14 mouse cellular contexts compared by ENCODE assay signal in the genomic region with DNA sequence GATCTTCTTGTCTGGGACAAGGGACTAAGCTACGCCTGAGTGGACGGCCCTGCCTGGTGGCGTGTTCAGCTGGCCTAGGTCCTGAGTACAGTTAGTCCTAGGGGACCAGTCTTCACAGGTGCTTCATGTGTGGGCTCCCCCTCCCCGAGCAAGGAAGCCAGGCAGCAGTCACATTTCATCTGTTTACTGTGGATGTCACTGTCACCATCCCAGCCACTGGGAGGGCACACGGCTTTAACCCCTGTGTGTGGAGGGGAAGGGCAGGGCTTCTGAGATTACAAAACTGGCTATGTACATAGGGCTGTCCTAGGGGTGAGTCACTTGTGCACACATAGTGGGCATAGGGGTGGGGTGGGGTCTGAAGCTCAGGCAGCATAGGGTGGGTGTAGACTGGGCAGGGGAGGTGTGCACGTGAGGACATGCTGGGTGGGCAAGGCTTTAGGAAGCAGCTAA. TPM values are rescaled to one million over a fixed set of nuclear protein-coding genes. Genes with fewer than 3 reads are reported as not detected.
DNase-seq lines count a peak whose midpoint lies in the region; ATAC-seq lines count a peak whose summit lies in the region.
"Had no signal": no experiment of that assay in that cellular context is flagged by ENCODE, and none has a peak within 500 bp of the region (broad histone marks: within the 10 kb centered on the region; RNA-seq: fewer than 3 reads in every experiment).

No protein-coding gene starts in this region.

- DNase-seq in kidney, adult 11 months, result peak; percentile 48
- DNase-seq in kidney, adult 18-20 months, result no peak
- no peak for DNase-seq in neural tube, embryonic 10.5 days (ENCODE audit: extremely low spot score, low spot score)
- DNase-seq in layer of hippocampus, adult 9-10 months (ENCODE audit: low spot score), result no peak
- no peak for DNase-seq in adrenal gland, postnatal 4 days (ENCODE audit: low spot score in 2 of 2)
- DNase-seq: adrenal gland, adult 8-10 months; gastrocnemius, postnatal 36 days had no signal

- no peak overlapping the region for H3K27ac ChIP-seq in neural tube, embryonic 13.5 days (replicated peaks)
- H3K27ac ChIP-seq in liver, embryonic 12.5 days, result peak overlapping the region; percentile 5; the same call in 1 of the 2 replicates
- H3K27ac ChIP-seq in stomach, embryonic 15.5 days, result peak overlapping the region; percentile 35; the same call in 1 of the 2 replicates
- H3K27ac ChIP-seq: embryonic facial prominence, embryonic 15.5 days; macrophage had no signal

- ATAC-seq in neural tube, embryonic 13.5 days (ENCODE audit: low read depth), result peak; percentile 45; the same call in 1 of the 2 replicates
- ATAC-seq in liver, embryonic 12.5 days, result peak; percentile 59
- ATAC-seq in stomach, embryonic 15.5 days (ENCODE audit: insufficient read depth, low FRiP score, low read depth), result peak; percentile 70
- ATAC-seq: Patski had no signal

- H3K27me3 ChIP-seq in neural tube, embryonic 13.5 days, result no peaks in the 10 kb centered on the region
- peaks cover 10% of the 10 kb centered on the region; the same call in 1 of the 2 replicates for H3K27me3 ChIP-seq in liver, embryonic 12.5 days (replicated peaks)
- no peaks in the 10 kb centered on the region for H3K27me3 ChIP-seq in stomach, embryonic 15.5 days (replicated peaks)
- H3K27me3 ChIP-seq: embryonic facial prominence, embryonic 15.5 days; Patski had no signal

- no peak overlapping the region for H3K4me2 ChIP-seq in neural tube, embryonic 13.5 days
- no peak overlapping the region for H3K4me2 ChIP-seq in liver, embryonic 12.5 days
- H3K4me2 ChIP-seq in stomach, embryonic 15.5 days, result no peak overlapping the region
- H3K4me2 ChIP-seq: embryonic facial prominence, embryonic 15.5 days had no signal

- no peak overlapping the region for H3K4me3 ChIP-seq in neural tube, embryonic 13.5 days
- no peak overlapping the region for H3K4me3 ChIP-seq in liver, embryonic 12.5 days
- no peak overlapping the region for H3K4me3 ChIP-seq in stomach, embryonic 15.5 days (replicated peaks)
- H3K4me3 ChIP-seq: embryonic facial prominence, embryonic 15.5 days; myocyte had no signal

- whole genome bisulfite sequencing in neural tube, embryonic 13.5 days, result 77% methylated on average over 6 of the region's 6 CpGs
- 64% methylated on average over 6 of the region's 6 CpGs for WGBS in liver, embryonic 12.5 days (ENCODE audit: insufficient replicate concordance)
- WGBS in stomach, embryonic 15.5 days, result 56% methylated on average over 6 of the region's 6 CpGs

- peaks cover 14% of the 10 kb centered on the region; the same call in 1 of the 2 replicates for H3K4me1 ChIP-seq in neural tube, embryonic 13.5 days (replicated peaks)
- peaks cover 36% of the 10 kb centered on the region for H3K4me1 ChIP-seq in liver, embryonic 12.5 days
- peaks cover 3% of the 10 kb centered on the region; the same call in 1 of the 2 replicates for H3K4me1 ChIP-seq in stomach, embryonic 15.5 days
- H3K4me1 ChIP-seq: embryonic facial prominence, embryonic 15.5 days had no signal

- no peaks in the 10 kb centered on the region for H3K9me3 ChIP-seq in neural tube, embryonic 13.5 days
- no peaks in the 10 kb centered on the region for H3K9me3 ChIP-seq in liver, embryonic 12.5 days (replicated peaks)
- H3K9me3 ChIP-seq in stomach, embryonic 15.5 days, result no peaks in the 10 kb centered on the region
- H3K9me3 ChIP-seq: embryonic facial prominence, embryonic 15.5 days had no signal

- no peak overlapping the region for H3K9ac ChIP-seq in neural tube, embryonic 13.5 days
- H3K9ac ChIP-seq in liver, embryonic 12.5 days, result no peak overlapping the region
- H3K9ac ChIP-seq in stomach, embryonic 15.5 days, result no peak overlapping the region
- H3K9ac ChIP-seq: embryonic facial prominence, embryonic 15.5 days had no signal

- peaks cover 54% of the 10 kb centered on the region for H3K36me3 ChIP-seq in neural tube, embryonic 13.5 days
- peaks cover 52% of the 10 kb centered on the region for H3K36me3 ChIP-seq in liver, embryonic 12.5 days
- peaks cover 25% of the 10 kb centered on the region for H3K36me3 ChIP-seq in stomach, embryonic 15.5 days

RNA-seq across cellular contexts. Expression of a gene that starts 15.0 kb away (rescaled TPM):
- polyA plus RNA-seq in neural tube, embryonic 13.5 days (2015; fragmentation: Nextera tagmentation; extraction: Ambion mirVana), result 26.2 and 27.6 TPM in 2 replicates
- 10.0 and 11.0 TPM in 2 replicates for polyA plus RNA-seq in liver, embryonic 12.5 days (2016; fragmentation: Nextera tagmentation; extraction: Ambion mirVana)
- polyA plus RNA-seq in stomach, embryonic 15.5 days (2015; fragmentation: Nextera tagmentation; extraction: Ambion mirVana), result 30.2 and 35.1 TPM in 2 replicates
- total RNA-seq in adrenal gland, postnatal 4 days (2021), result 10 to 100 TPM; 59.8 to 69.3 TPM

RNA-seq across cellular contexts. Expression of a gene that starts 16.4 kb away (rescaled TPM):
- 133 and 151 TPM in 2 replicates for polyA plus RNA-seq in neural tube, embryonic 13.5 days (2015; fragmentation: Nextera tagmentation; extraction: Ambion mirVana)
- 53.8 and 56.7 TPM in 2 replicates for polyA plus RNA-seq in liver, embryonic 12.5 days (2016; fragmentation: Nextera tagmentation; extraction: Ambion mirVana)
- polyA plus RNA-seq in stomach, embryonic 15.5 days (2015; fragmentation: Nextera tagmentation; extraction: Ambion mirVana), result 19.8 and 21.1 TPM in 2 replicates
- 10 to 100 TPM; 16.2 to 22.5 TPM for total RNA-seq in adrenal gland, postnatal 4 days (2021)

RNA-seq across cellular contexts. Expression of a gene that starts 35.3 kb away (rescaled TPM):
- 18.0 and 19.3 TPM in 2 replicates for polyA plus RNA-seq in neural tube, embryonic 13.5 days (2015; fragmentation: Nextera tagmentation; extraction: Ambion mirVana)
- 13.4 and 14.1 TPM in 2 replicates for polyA plus RNA-seq in liver, embryonic 12.5 days (2016; fragmentation: Nextera tagmentation; extraction: Ambion mirVana)
- polyA plus RNA-seq in stomach, embryonic 15.5 days (2015; fragmentation: Nextera tagmentation; extraction: Ambion mirVana), result 10.3 TPM in 2 replicates
- total RNA-seq in adrenal gland, postnatal 4 days (2021), result 100 to 1,000 TPM; 108 to 113 TPM

RNA-seq across cellular contexts. Expression of a gene that starts 50.0 kb away (rescaled TPM):
- polyA plus RNA-seq in neural tube, embryonic 13.5 days (2015; fragmentation: Nextera tagmentation; extraction: Ambion mirVana), result 1.8 TPM in 1 of 2 replicates, not detected in the other
- 0.17 TPM in 1 of 2 replicates, not detected in the other for polyA plus RNA-seq in liver, embryonic 12.5 days (2016; fragmentation: Nextera tagmentation; extraction: Ambion mirVana)
- 0.17 and 0.27 TPM in 2 replicates for polyA plus RNA-seq in stomach, embryonic 15.5 days (2015; fragmentation: Nextera tagmentation; extraction: Ambion mirVana)
- total RNA-seq in adrenal gland, postnatal 4 days (2021), result 1 to 10 TPM; 2.8 to 3.9 TPM
- total RNA-seq: adrenal gland, adult 8-10 months had no signal
- polyA plus RNA-seq: macrophage had no signal

RNA-seq across cellular contexts. Expression of a gene that starts 50.5 kb away (rescaled TPM):
- 12.0 and 12.1 TPM in 2 replicates for polyA plus RNA-seq in neural tube, embryonic 13.5 days (2015; fragmentation: Nextera tagmentation; extraction: Ambion mirVana)
- 2.8 and 3.6 TPM in 2 replicates for polyA plus RNA-seq in liver, embryonic 12.5 days (2016; fragmentation: Nextera tagmentation; extraction: Ambion mirVana)
- 23.8 and 24.1 TPM in 2 replicates for polyA plus RNA-seq in stomach, embryonic 15.5 days (2015; fragmentation: Nextera tagmentation; extraction: Ambion mirVana)
- total RNA-seq in adrenal gland, postnatal 4 days (2021), result 10 to 100 TPM; 28.9 to 37.0 TPM
